Mouse (Mus musculus) cerebellum, postnatal 10 days (tissue): ENCODE data around the gene Sash1.

Experiments
- DNase-seq, 2 experiments: peaks; one replicate each; pipeline ENCODE4 v3.0.0; 2021; ENCODE audit warnings: mixed read lengths in 2 of 2

The Sash1 gene

DNA sequence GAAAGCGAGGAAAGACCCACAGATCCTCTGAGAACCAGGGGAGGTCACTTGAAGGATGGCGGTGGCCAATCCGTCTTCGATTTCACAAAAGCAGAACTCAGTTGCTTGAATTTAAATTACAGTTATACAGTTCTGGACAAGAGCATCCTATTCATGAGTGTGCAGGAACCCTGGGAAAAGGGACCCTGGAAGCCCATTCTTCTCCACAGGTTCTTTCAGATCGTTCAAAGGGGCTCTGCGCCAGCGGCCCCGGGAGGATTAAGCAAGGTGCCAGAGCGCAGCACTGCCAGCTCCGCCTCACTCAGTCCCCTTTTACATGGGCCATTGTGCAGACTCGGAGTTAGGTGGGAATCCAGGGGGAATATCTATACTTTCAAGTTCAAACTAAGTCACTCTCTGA is 136.3 kb downstream of the Sash1 start:
- DNase-seq: peak; percentile 48 to 70

DNA sequence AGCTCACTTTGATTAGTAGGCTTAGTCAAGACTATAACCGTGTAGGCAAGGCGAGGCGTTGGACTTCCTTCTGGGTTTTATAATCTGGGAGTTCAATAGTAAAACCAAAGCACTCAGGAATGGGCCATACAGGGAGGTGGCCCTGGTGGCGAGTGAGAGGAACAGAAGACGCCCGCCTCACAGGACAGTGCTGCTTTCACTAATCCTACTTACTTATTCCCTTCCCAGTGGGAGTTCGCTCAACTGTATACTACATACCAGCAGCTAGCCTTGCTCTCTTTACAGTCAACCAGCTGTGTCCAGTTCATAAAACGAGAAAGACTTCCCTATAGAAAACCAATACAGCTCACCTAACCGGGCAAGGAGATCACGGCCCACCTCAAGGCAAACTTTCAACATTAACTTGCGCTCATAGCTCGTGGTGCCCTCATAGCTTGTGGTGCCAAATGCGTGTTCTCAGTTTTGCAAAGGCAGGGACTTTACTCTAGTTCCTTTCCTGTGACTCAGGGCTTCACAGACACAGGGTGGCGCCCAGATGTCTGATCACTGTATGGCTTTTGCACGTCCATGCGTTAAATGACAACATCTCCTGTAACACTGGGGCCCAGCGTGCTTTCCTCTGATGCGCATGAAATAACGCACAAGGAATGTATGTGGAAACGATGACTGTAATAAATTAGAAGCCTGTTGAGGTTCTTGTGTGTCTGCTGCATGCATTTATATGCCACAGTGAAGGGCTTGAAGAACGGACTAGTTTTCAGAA is 138.2 kb downstream of the Sash1 start:
- no peak for DNase-seq

DNA sequence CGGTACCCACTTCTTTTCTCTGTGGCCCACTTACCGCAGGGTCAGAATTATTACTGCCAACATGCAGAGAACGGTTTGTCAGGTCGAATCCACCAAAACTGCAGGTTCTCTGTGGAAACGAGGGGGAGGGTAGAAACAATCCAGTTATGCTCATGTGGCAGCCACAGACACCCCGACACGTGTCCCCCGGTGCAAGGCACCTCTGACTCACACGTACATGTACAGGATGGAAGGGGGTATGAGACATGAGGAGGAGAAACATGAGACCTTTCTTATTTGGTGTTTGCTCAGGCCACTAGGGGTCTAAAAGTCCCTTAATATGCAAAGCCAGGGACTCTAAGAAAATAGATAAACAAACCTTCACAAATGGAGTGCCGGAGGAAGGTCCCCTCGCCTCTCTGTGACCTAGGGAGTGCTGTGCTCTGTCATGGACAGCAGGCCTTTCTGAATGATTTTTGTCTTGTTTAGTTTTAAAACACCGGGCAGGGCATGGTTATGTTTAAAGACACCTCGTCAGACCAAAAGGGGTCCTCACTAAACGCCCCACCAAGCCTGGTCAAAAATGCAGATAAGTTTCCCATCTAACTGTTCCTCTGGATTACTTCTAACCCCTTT is 139.7 kb downstream of the Sash1 start:
- no peak for DNase-seq

DNA sequence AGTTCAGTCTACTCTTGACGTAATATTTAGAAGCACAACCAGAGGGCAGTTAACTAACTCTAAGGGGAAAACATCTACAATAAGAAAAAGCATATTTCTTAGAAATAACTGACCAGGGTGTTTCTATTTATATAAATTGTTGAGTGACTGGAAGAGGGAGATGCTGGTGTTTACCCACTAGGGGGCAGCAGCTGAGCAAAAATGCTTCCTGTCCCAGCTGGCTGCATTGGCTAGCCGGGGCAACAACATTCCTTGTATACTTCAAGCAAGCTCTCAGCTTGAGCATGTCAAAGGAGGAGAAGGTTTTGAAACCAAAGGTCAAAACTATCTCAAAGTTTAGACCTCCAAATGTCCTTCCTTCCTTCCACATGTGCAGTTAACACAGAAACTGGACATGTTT is 143.0 kb downstream of the Sash1 start:
- peak; percentile 87 to 90 for DNase-seq

DNA sequence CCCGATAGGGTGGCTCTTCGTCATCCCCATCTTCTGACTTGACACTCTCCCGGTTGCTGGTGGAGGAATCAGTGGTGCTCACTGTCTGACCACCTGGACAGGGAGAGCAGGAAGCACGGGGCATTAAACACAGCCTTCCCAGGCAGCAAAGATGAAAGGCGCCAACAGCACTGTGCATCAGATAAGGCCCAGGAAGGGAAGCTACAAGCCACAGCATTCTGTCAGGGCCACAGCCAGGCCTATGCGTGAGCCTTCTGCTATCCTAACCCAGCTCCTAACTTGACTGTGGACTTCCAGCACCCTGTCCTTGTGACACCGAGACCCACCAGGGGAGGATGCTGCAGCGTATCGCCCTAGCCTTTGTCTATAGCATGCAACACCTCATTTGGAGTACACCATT is 144.4 kb downstream of the Sash1 start:
- no peak for DNase-seq

DNA sequence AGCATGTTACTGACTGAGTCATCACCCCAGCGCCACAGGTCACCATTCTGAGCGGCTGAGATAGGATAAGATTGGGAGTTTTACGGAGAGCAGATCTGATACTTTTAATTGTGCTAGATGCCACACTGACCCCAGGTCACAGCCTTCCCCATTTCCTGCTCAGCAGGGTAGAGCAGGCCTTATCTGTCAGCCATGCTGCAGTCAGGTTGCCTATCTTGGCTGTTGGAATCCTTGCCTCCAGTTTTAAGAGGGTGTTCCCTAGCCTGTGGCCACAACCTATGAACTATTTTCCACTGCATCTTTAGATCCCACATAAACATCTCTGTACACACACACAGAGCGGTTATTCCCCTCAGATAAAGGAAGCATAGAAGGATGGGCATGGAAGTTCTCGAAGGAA is 145.1 kb downstream of the Sash1 start:
- DNase-seq: no peak

DNA sequence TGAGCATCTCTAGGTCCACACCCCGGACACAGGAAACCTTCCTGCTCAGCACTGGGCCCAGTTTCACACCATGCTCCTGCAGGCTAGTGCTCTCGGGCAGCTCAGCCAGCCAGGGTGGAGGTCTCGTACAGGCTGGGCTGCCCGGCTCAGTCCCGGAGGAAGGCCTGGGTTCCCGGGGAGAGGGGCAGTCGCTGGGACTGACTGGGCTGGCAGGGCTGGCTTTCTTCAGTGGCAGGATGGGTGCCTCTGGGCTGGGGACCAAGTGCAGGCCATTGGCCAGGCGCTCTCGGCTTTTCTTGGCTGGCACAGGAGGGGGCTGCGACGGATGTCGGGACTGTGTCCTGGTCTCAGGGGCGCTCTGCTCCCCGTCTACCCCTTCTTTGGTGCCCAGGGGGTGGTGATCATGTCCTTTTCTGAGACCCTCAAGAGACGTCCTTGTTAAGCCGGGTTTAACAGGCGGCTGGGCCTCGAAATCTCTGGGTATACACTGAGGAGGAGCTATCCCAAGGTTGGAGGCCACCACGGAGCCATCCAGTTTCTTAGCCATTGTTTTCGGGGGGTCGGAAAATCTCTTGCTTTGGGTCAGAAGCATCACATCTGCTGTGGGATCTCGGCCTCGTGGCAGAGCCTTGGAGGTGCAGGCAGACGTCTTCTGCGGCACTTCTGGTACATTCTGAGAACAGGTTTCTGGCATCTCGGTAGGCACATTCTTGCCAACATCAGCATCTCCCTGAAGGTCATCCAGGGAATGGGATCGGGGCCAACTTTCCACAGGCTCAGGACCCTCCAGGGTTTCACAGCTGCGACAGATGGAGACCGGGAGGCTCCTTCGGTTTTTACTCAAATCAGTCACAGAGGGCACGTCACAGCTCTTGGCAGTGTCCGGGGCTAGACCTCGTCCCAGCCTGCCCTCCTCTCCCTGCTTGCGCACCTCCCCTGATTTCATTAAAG is 156.2 kb downstream of the Sash1 start:
- peak; percentile 72 to 80 for DNase-seq

DNA sequence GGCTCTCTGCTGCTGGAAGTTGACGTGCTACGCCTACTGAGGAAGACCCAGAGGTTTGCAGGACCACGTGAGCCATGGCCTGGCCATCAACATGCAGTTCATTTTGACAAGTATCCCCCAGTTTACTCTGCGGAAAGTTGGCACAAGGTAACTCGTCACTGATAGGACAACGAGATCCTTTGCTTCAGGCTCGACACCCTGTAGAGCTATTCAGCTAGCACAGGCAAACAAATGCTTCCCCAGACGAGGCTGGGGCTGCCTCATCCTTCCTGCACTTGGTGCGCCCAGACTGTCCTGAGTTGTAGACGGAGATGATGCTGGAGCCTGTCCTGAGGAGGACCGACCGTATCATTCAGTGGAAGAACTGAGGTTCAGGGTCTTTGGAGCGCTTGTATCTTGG is 166.5 kb downstream of the Sash1 start:
- peak in 1 of 2 experiments; percentile 15 for DNase-seq

DNA sequence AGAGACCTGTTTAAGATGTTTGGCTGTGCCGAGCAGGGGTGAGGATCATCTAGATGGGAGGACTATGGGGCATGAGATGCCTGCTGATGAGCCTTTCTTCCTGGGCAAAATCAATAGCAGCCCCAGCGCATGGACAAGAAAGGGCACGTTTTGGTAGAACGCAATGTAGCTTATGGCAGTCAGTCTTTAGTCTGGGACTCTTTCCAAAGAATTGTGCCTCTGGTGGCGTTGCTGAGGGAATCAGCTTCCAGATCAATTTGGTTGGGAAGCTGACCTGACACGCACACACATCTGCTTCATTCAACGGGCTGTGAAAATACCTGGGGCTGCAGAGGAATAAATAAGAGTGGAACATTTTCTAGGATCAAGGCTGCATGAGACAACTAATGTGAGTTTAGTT is 167.0 kb downstream of the Sash1 start:
- DNase-seq: no peak

DNA sequence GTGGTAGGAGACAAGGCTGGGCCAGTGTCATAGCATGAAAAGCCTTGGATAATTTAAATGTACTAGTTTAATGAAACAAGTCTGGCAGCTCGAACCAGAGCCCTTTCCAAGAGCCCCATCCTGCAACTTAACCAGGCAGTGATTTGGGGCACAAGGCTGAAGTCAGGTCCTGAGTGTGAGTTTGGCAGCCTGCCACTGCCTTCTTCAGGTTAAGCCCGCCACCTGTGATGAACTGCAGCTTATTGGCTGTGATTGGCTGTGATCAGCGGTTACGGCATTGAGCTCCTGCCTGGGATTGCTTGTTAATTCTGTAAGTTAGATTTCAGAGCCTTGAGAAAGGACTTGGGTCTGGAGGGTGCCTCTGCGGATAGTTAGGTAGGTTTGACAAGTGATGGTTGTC is 168.7 kb downstream of the Sash1 start:
- DNase-seq: peak; percentile 28 to 52

DNA sequence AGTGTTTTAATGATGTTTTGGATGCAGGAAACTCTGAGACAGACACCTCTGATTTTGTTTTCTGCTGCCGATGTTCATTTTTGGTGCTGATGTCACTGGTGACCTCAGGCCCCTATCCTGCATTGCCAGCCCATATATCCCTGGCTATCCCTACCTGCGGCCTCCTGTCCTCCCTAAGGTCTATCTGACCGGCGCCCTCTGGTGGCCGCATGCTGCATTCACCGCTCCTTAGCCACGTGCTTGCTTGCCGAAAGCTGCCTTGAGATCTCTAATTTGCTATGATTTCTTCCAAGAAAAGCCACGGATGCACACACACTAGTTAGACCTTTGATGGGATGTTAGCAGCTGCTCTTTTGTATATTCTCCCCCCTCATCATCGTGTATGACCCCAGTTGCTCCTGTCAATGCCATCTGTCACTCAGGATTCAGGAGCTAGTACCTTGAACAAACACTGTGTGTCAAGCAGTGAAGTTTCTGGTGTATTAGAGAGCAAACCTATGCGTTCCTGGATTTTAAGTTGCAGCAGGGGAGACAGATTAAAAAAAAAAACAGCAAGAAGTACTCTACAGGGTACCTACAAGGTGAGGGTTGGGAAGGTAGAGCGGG is 170.1 kb downstream of the Sash1 start:
- DNase-seq: peak; percentile 92 to 93

DNA sequence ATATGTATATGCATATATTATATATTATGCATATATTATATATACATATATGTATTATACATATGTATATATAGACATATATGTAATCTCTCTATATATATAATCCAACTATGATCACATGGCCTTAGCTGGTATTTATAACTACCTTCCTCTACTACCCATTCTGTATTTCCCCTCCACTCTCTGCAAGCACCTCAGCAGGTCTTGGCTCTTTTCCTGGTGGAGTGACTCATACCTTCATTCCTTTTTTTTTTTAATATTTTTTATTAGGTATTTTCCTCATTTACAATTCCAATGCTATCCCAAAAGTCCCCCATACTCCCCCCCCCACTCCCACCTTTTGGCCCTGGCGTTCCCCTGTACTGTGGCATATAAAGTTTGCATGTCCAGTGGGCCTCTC is 189.2 kb downstream of the Sash1 start:
- peak; percentile 66 to 71 for DNase-seq

DNA sequence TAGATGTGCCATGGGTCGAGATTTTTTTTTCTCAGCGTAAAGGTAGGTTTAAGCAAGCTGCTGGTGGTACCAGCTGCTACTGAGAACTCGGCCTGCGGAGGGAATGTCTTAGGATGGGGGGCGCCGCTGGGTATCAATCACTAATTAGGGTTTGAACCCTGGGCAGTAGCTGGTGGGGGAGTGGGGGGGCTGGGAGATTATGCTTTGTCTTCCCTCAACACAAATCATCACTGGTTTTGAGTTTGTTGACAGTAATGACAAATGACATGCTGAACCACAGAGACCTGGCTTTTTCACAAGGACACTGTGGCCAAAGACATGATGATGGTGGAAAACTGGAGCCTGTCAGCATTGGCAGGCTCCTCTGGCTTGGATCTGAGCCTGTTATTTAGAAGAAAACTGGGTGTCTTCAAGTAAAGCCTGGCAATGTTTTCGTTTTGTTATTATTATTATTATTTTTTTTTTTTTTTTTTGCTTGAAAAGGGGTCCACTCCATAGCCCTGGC is 191.8 kb downstream of the Sash1 start:
- DNase-seq: peak; percentile 62 to 65

DNA sequence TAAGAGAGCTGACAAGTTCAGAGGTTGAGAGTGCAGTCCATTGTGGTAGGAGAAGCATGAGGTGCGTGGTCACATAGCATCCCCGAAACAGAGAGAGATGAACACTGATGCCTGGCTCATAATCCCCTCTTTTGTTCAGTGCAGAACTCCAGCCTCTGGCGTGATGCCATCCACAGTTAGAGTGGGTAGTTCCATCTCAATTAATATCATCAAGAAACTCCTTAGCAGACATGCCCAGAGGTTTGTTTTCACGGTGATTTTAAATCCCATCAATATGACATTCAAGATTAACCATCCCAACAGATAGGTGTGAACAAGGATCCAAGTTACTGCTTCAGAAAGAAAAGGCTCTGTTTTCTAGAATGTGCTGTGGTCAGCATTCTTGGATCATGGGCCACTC is 192.3 kb downstream of the Sash1 start:
- peak in 1 of 2 experiments; percentile 38 for DNase-seq

DNA sequence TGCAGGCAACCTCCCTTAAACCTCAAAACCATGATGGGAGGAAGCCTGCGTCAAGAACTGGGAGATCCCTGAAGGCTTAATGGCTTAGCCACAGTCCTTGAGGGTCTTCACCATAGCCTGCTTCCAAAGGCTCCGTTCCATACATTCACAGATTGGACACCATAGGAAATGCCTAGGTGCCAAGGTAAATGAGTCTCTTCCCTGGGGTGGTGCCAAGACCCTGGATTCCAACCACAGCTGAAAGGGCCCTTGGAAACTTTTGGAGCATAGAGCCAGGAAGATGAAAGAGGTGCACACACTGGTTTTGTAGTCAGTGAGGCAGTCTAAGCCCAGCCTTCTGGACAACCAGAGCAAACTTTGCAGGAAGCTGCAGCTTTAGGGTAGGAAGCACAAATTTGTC is 193.3 kb downstream of the Sash1 start:
- peak; percentile 55 to 70 for DNase-seq

DNA sequence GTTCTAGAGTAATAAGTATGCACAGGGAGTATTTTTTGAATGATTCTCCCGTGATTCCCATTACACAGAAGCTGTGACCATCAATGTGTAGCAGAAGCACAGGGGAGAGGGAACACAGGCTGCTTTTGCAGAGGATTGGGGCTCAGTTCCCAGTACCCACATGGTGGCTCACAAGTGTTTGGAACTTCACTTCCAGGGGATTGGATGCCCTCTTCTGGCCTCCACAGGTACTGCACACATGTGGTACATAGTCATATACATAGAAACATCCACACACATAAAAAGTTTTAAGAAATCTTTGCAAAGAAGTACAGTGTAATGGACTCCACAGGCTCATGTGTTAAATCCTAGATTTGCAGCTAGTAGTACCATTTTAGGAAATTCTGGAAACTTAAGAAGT is 199.7 kb downstream of the Sash1 start:
- no peak for DNase-seq

DNA sequence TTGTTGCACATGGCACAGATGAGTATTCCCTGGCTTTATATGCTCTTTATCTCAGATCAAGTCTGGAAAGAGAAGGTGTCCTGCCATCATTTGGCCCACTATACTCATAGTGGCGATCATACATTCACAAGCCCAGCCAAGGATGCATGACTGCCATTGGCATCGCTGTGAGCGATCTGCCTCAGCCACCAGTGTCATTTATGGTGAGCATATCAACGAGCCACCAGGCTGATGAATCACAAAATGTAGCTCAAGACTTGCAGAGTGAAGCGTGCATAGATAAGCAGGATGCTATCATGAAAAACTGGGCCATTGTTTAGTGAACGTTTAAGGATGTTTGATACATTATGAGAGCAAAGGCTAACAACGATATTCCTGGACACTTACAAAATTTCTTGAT is 200.6 kb downstream of the Sash1 start:
- peak in 1 of 2 experiments; percentile 29 for DNase-seq

DNA sequence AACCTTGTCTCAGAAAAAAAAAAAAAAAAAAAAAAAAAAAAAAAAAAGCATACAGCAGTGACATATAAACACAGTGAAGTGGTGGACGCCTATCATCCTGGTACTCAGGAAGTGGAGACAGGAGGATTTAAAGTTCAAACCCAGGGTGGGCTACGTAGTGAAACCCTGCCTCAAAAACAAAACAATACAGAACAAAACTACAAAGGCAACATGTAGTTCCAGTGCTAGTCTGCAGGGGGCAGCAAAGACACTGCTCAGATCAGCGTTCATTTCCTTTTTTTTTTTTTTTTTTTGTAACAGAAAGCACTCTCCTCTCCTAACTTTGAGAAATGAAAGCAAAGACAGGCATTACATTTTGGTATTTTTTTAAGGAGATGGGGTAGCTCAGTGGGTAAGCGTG is 203.0 kb downstream of the Sash1 start:
- peak; percentile 79 to 84 for DNase-seq

DNA sequence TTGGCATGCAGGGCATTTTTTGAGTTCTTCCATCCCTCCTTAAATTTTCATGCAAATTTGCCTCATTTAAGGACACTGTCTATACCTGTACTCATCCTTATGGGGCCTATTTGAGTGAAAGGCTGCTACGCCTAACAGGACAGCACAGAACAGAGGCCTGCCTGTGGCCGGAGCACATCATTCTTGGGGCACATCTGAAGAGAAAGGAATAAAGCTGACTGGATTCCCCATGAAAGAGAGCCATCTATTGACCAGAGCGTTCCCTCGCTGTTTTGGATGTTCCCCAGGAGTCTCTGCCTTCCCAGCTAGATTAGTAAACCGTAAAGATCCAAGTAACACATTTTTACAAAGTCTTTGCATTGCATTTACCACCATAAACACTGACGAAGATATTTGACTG is 203.5 kb downstream of the Sash1 start:
- peak in 1 of 2 experiments; percentile 31 for DNase-seq

DNA sequence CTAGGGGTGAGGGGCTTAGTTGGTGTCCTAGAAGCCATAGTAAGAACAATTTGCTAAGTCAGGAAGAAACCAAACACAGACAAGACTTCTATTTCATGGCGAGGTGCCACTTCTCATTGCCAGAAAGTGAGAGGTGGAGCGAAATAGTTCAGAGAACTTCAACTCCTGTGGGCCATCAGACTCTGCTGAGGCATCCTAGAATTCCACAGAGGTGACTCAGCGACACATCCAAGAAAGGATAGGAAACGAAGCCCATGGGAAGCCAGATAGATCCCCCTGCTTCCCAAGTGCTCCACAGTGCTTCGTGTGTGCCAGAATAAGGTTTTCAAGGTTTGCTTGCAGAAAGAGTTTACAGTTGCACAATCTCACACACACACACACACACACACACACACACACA is 209.1 kb downstream of the Sash1 start:
- no peak for DNase-seq
